Mouse (Mus musculus) ES-E14 (cell line): ENCODE measurements at regions not wholly inside any gene's neighbourhood (a gene's known extent, or its start where the extent isn't known, plus 50 kb on each side); places are given as distances from the start of the nearest gene placed in this dataset.
A peak's percentile ranks its signal among the peaks of the same experiment; 100 is the strongest.

ENCODE experiments used
- DNase-seq: peaks from one replicate; pipeline ENCODE4 v3.0.0-alpha.2; 2013; ENCODE audit warnings: low read depth, low spot score
- H3K27ac ChIP-seq: 2 replicates; pipeline ENCODE4 v1.5.1; 2012; ENCODE audit warnings: low read depth, mild to moderate bottlenecking, low read length, moderate library complexity, mixed read lengths; ENCODE audit not compliant: poor library complexity, insufficient read depth, severe bottlenecking
- H3K36me3 ChIP-seq: 2 replicates; pipeline ENCODE4 v1.6.1; 2012; ENCODE audit warnings: mild to moderate bottlenecking, low read length, moderate library complexity, mixed read lengths; ENCODE audit not compliant: control insufficient read depth, poor library complexity, insufficient read depth, severe bottlenecking
- H3K4me1 ChIP-seq, 2 experiments: fragments of 150-350 bp in 1 of 2; sonication (generic) in 1 of 2; 2 replicates each; pipeline ENCODE4 v1.6.1; 2012; ENCODE audit warnings: low read length in 2 of 2, mild to moderate bottlenecking in 1 of 2, mixed read lengths in 1 of 2; ENCODE audit not compliant: control insufficient read depth in 2 of 2, insufficient read depth in 2 of 2, poor library complexity in 1 of 2
- H3K4me3 ChIP-seq, 2 experiments: fragments of 150-350 bp in 1 of 2; sonication (generic) in 1 of 2; 2 replicates each; pipeline ENCODE4 v1.5.1; 2012; ENCODE audit warnings: low read length in 2 of 2, low read depth in 1 of 2, mild to moderate bottlenecking in 1 of 2, mixed read lengths in 1 of 2; ENCODE audit not compliant: insufficient read depth in 1 of 2, poor library complexity in 1 of 2, severe bottlenecking in 1 of 2
- H3K9ac ChIP-seq: 2 replicates; pipeline ENCODE4 v1.6.1; 2012; ENCODE audit warnings: low read depth, mild to moderate bottlenecking, low read length, mixed read lengths; ENCODE audit not compliant: poor library complexity, insufficient read depth, severe bottlenecking
- H3K9me3 ChIP-seq: fragments of 150-350 bp; sonication (generic); 2 replicates; pipeline ENCODE4 v1.6.1; 2012; ENCODE audit warnings: low read depth, mild to moderate bottlenecking, low read length; ENCODE audit not compliant: control insufficient read depth, insufficient read depth
- CHD2 ChIP-seq: IDR thresholded peaks from 2 replicates; pipeline ENCODE4 v1.6.1; 2014; ENCODE audit warnings: mild to moderate bottlenecking, low read depth, low read length, inconsistent platforms
- HCFC1 ChIP-seq: IDR thresholded peaks from 2 replicates; pipeline ENCODE4 v1.6.1; 2012; ENCODE audit warnings: low read length, inconsistent platforms, borderline replicate concordance; ENCODE audit not compliant: insufficient read depth
- MAFK ChIP-seq: IDR thresholded peaks from 2 replicates; pipeline ENCODE4 v1.6.1; 2014; ENCODE audit warnings: mild to moderate bottlenecking, low read depth, low read length, inconsistent platforms; ENCODE audit not compliant: insufficient read depth
- ZC3H11A ChIP-seq: IDR thresholded peaks from 2 replicates; pipeline ENCODE4 v1.6.1; 2012; ENCODE audit warnings: low read depth, mild to moderate bottlenecking, inconsistent platforms, low read length, borderline replicate concordance
- ZNF384 ChIP-seq: IDR thresholded peaks from 2 replicates; pipeline ENCODE4 v1.6.1; 2012; ENCODE audit warnings: low read depth, low read length, inconsistent platforms
- in situ Hi-C, 2 experiments: fragments of 600-800 bp; cut with MboI; formaldehyde crosslinking; loops; one replicate each; pipeline ENCODE4 v1.15.1; 2025; ENCODE audit warnings: low sequenced_read_pairs in 2 of 2, inconsistent platforms in 1 of 2; ENCODE audit not compliant: unreplicated experiment in 2 of 2

DNA sequence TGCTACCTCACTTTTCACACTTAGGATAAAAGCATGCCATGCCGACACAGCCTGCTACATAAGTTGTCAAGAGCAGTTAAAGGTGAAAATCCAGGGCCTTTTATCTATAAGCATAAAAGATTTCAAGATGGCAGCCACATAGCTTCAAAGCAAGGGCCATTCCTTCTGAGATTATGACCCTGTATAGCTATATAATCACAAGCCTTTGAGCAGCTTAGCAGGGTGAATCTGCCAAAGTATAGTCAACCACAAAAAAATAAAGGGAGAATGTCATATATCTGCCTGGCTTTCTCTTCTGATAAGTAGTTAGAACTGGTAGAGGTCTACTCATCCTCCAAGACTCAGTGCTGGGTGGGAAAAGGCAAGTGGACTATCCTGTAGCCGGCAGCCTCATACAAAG, 440.4 kb upstream of the Sphkap start:
- no peak overlapping the region for H3K27ac ChIP-seq
- no peaks in the 10 kb centered on the region for H3K4me1 ChIP-seq
- no peak overlapping the region for H3K9ac ChIP-seq
- no peaks in the 10 kb centered on the region for H3K9me3 ChIP-seq
- in situ Hi-C loops = no loop called here
- H3K4me3 ChIP-seq = no peak overlapping the region
- DNase-seq = no peak
- no peaks in the 10 kb centered on the region for H3K36me3 ChIP-seq
- TF ChIP-seq HCFC1 = no peak
- no peak for TF ChIP-seq ZNF384
- no peak for TF ChIP-seq CHD2
- no peak for TF ChIP-seq ZC3H11A
- no peak for TF ChIP-seq MAFK

DNA sequence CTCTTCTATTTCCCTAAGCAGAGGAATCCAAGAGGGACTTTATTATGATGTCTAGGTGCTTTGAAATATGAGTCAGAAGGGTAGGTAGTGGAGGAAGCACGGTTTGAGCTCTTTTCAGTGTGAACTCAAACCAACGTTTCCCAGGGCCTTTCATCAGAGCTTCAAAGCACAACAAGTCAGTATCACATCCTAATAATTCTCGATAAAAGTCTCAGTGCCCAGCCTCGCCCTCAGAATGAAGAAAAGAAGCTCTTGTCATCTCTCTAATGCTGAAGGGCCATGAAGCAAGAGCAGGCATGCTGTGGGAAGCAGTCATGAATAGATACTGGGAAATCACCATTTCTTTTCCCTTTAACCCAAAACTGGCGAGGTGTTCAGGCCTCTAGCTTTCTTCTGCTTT, 440.0 kb upstream of the Sphkap start:
- H3K9me3 ChIP-seq = no peaks in the 10 kb centered on the region
- in situ Hi-C loops = no loop called here
- H3K4me3 ChIP-seq = no peak overlapping the region
- H3K4me1 ChIP-seq = no peaks in the 10 kb centered on the region
- no peak overlapping the region for H3K9ac ChIP-seq
- H3K27ac ChIP-seq = no peak overlapping the region
- no peak for TF ChIP-seq ZNF384
- no peak for TF ChIP-seq CHD2
- TF ChIP-seq MAFK = no peak
- TF ChIP-seq HCFC1 = no peak
- DNase-seq = no peak
- H3K36me3 ChIP-seq = no peaks in the 10 kb centered on the region

DNA sequence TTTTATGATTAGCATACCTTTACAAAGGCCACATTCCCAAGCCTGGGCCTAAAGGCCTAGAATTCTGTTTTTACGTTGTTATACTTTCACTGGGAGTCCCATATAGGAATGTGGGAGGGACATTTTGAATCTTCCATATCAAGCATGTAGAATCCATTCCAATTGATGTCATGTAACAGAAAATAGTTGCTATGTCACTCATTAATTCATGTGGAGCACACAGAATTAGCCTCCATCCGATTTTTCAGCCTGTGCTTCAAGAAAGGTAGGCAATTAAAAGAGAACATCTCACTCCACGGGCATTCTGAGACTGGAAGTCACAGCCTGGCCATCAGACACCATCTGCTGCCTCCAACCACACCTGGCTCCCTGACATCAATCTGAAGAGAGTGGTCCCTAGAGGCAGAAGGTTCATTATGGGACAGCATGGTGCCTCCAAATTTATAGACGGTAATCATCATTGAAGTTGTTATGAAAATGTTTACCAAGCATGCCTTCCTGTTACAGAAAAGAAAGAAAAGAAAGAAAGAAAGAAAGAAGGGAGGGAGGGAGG, 436.9 kb upstream of the Sphkap start:
- no peaks in the 10 kb centered on the region for H3K4me1 ChIP-seq
- H3K27ac ChIP-seq = no peak overlapping the region

DNA sequence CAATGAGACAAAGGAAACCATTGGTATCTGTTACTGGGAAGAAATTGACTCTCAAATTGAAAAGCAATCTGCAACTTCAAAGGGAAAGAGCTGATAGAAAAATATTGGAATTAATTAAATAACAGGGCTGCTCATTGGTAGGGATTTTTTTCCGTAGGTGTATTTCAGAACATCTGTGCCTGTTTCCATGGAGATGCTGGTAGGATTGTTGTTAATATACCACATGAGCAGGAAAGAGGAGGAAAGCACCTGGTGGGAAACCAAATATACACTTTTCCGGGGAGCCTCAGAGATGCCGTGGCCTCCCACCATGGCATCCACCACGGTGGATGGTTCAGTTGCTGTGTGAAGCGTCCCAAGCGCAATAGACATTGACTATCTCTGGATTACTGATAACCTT, 428.0 kb upstream of the Sphkap start:
- H3K4me1 ChIP-seq = no peaks in the 10 kb centered on the region
- H3K4me3 ChIP-seq = no peak overlapping the region
- DNase-seq = no peak
- in situ Hi-C loops = no loop called here
- no peak overlapping the region for H3K27ac ChIP-seq
- H3K9ac ChIP-seq = no peak overlapping the region
- no peak for TF ChIP-seq CHD2
- TF ChIP-seq MAFK = no peak
- TF ChIP-seq HCFC1 = no peak
- TF ChIP-seq ZC3H11A = no peak
- TF ChIP-seq ZNF384 = no peak
- H3K9me3 ChIP-seq = no peaks in the 10 kb centered on the region
- H3K36me3 ChIP-seq = no peaks in the 10 kb centered on the region

More for the DNA sequence above, 436.9 kb upstream of the Sphkap start:
- in situ Hi-C loops = no loop called here
- TF ChIP-seq HCFC1 = no peak
- TF ChIP-seq ZNF384 = no peak
- TF ChIP-seq MAFK = no peak
- no peak for TF ChIP-seq CHD2
- peak; percentile 21 for DNase-seq
- H3K9me3 ChIP-seq = no peaks in the 10 kb centered on the region
- no peak overlapping the region for H3K9ac ChIP-seq
- H3K4me3 ChIP-seq = no peak overlapping the region
- H3K36me3 ChIP-seq = no peaks in the 10 kb centered on the region

DNA sequence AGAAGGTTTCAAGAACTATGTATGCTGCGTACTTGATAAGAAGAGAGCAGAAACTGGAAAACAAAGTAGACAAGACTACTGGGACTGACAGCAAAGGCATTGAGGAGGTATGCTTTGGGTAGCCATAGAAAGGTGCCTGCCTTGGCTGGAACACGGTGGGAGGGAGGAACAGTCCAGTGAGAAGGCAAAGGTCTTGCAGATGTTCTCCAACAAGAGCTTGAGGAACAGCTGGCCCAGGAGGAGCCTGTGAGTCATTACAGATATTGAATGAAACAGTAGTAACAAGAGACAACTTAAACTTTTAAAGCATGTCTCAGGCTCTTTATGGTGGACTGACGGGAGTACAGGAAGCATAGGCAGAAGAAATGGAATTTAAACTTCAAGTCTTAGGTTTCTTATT, 424.9 kb upstream of the Sphkap start:
- no peak overlapping the region for H3K9ac ChIP-seq
- no peaks in the 10 kb centered on the region for H3K9me3 ChIP-seq
- no peaks in the 10 kb centered on the region for H3K36me3 ChIP-seq
- no peak for DNase-seq
- no peak overlapping the region for H3K27ac ChIP-seq
- H3K4me3 ChIP-seq = no peak overlapping the region
- in situ Hi-C loops = no loop called here
- no peaks in the 10 kb centered on the region for H3K4me1 ChIP-seq
- TF ChIP-seq ZNF384 = no peak
- no peak for TF ChIP-seq MAFK
